Mouse (Mus musculus) heart, postnatal 0 days (tissue): Measurements from ENCODE around the gene Wrb. TPM values are rescaled to one million over a fixed set of nuclear protein-coding genes. Genes with fewer than 3 reads are reported as not detected.
"Not testable (repeated sequence)": the region's sequence is repeated elsewhere in the genome, so short reads cannot be mapped to it uniquely, and the experiment has no call there.

Experiments
- ATAC-seq: fragments of 200-750 bp; cut with Nextera tagmentation; 2 replicates; pipeline ENCODE4 v1.8.0; 2017; ENCODE audit warnings: low read depth, moderate number of reproducible peaks, moderate library complexity; ENCODE audit not compliant: insufficient read depth
- DNase-seq: peaks from one replicate; pipeline ENCODE4 v3.0.0-alpha.2; 2016; ENCODE audit warnings: low spot score
- H3K27ac ChIP-seq: fragments of 300-500 bp; sonication (generic); 2 replicates; pipeline ENCODE4 v1.5.1; 2014; ENCODE audit warnings: low read depth, mild to moderate bottlenecking
- H3K27me3 ChIP-seq: fragments of 300-500 bp; sonication (generic); 2 replicates; pipeline ENCODE4 v1.6.1; 2014; ENCODE audit warnings: low read length, mixed read lengths; ENCODE audit not compliant: control insufficient read depth, insufficient read depth
- H3K36me3 ChIP-seq: fragments of 300-500 bp; sonication (generic); replicated peaks from 2 replicates; pipeline ENCODE4 v1.6.1; 2014; ENCODE audit warnings: low read length, mixed read lengths; ENCODE audit not compliant: control insufficient read depth, insufficient read depth
- H3K4me1 ChIP-seq: fragments of 300-500 bp; sonication (generic); 2 replicates; pipeline ENCODE4 v1.6.1; 2014; ENCODE audit warnings: antibody characterized with exemption; ENCODE audit not compliant: control insufficient read depth, insufficient read depth
- H3K4me2 ChIP-seq: fragments of 300-500 bp; sonication (generic); 2 replicates; pipeline ENCODE4 v1.6.1; 2014; ENCODE audit warnings: low read depth, mild to moderate bottlenecking, low read length, moderate library complexity
- H3K4me3 ChIP-seq: fragments of 300-500 bp; sonication (generic); 2 replicates; pipeline ENCODE4 v1.5.1; 2014; ENCODE audit warnings: low read depth, low read length
- H3K9ac ChIP-seq: fragments of 300-500 bp; sonication (generic); replicated peaks from 2 replicates; pipeline ENCODE4 v1.6.1; 2014; ENCODE audit warnings: low read depth, low read length, mixed read lengths
- H3K9me3 ChIP-seq: fragments of 300-500 bp; sonication (generic); replicated peaks from 2 replicates; pipeline ENCODE4 v1.6.1; 2016; ENCODE audit warnings: low read length; ENCODE audit not compliant: control insufficient read depth
- CTCF ChIP-seq: IDR thresholded peaks from 2 replicates; pipeline ENCODE4 v1.5.1; 2016; ENCODE audit warnings: antibody characterized with exemption, control low read depth, low read depth
- EP300 ChIP-seq: IDR thresholded peaks from 2 replicates; pipeline ENCODE4 v1.6.1; 2016; ENCODE audit warnings: antibody characterized with exemption, low read depth
- WGBS: fragments of 180-500 bp; shearing (Covaris S2); extraction: QIAGEN DNeasy Blood & Tissue Kit; methylation state at CpG from one replicate; pipeline ENCODE4 v1.1.7; 2014; 5-methylcytosine and 5-hydroxymethylcytosine counted together
- polyA plus RNA-seq: library from polyadenylated mRNA; unstranded; fragments of >200 nt; fragmentation: Nextera tagmentation; extraction: Ambion mirVana; gene quantifications from 2 replicates; pipeline ENCODE4 v1.2.1, GENCODE M21; 2015
- total RNA-seq: library from RNA; depleted of rRNA; stranded (reverse); fragments of >200 nt; gene quantifications from 2 replicates; pipeline ENCODE4 v1.2.3, GENCODE M21; 2014; ENCODE audit warnings: low replicate concordance; rRNA removed

The Wrb gene
- total RNA-seq (38.3 and 54.7 TPM in 2 replicates), polyA plus RNA-seq (28.4 and 28.9 TPM in 2 replicates)

- under 1% methylated on average over 67 of the region's 68 CpGs for WGBS
- H3K4me1 ChIP-seq, result peaks cover 15% of the 10 kb centered on the region; the same call in 1 of the 2 replicates
- H3K27ac ChIP-seq, result peak within 1 kb of the TSS; percentile 2; the same call in 1 of the 2 replicates
- peak; percentile 97 for TF ChIP-seq CTCF
- no peak for TF ChIP-seq EP300
- DNase-seq, result peak; percentile 99
- H3K4me3 ChIP-seq, result peak within 1 kb of the TSS; percentile 67
- H3K9me3 ChIP-seq, result no peaks in the 10 kb centered on the region
- no peaks in the 10 kb centered on the region for H3K36me3 ChIP-seq
- peak within 1 kb of the TSS; percentile 94 for H3K4me2 ChIP-seq
- H3K9ac ChIP-seq, result peak within 1 kb of the TSS; percentile 61
- H3K27me3 ChIP-seq, result no peaks in the 10 kb centered on the region
- ATAC-seq, result peak; percentile 99
These were observed at the start of gene Wrb for GRCm38 (mm10) chr16:96145110-96145800. Gene Wrb (plus strand): TSS chr16:96145407.

GRCm38 (mm10) chr16:96095966-96096365, 49.2 kb upstream of the Wrb start:
- H3K27me3 ChIP-seq, result no peaks in the 10 kb centered on the region
- DNase-seq, result no peak
- H3K4me3 ChIP-seq, result no peak overlapping the region
- 77% methylated on average over 5 of the region's 5 CpGs for WGBS
- H3K9ac ChIP-seq, result no peak overlapping the region
- H3K27ac ChIP-seq, result no peak overlapping the region
- no peaks in the 10 kb centered on the region for H3K9me3 ChIP-seq
- no peaks in the 10 kb centered on the region for H3K36me3 ChIP-seq
- ATAC-seq, result no peak
- H3K4me2 ChIP-seq, result no peak overlapping the region
- H3K4me1 ChIP-seq, result no peaks in the 10 kb centered on the region
- no peak for TF ChIP-seq CTCF
- TF ChIP-seq EP300, result no peak

GRCm38 (mm10) chr16:96097811-96098210, 47.4 kb upstream of the Wrb start:
- not testable (repeated sequence) for H3K27me3 ChIP-seq, H3K36me3 ChIP-seq, H3K4me1 ChIP-seq, DNase-seq, H3K27ac ChIP-seq, H3K9ac ChIP-seq, ATAC-seq, H3K4me2 ChIP-seq, H3K9me3 ChIP-seq, H3K4me3 ChIP-seq

GRCm38 (mm10) chr16:96103036-96103435, 42.2 kb upstream of the Wrb start:
- no peak overlapping the region for H3K4me2 ChIP-seq
- H3K36me3 ChIP-seq, result no peaks in the 10 kb centered on the region
- H3K27me3 ChIP-seq, result no peaks in the 10 kb centered on the region
- TF ChIP-seq CTCF (peak; percentile 52), EP300 (no peak)
- H3K9ac ChIP-seq, result no peak overlapping the region
- DNase-seq (peak; percentile 60), ATAC-seq (no peak)
- H3K4me3 ChIP-seq, result no peak overlapping the region
- H3K4me1 ChIP-seq, result no peaks in the 10 kb centered on the region
- no peak overlapping the region for H3K27ac ChIP-seq
- H3K9me3 ChIP-seq, result no peaks in the 10 kb centered on the region
- 46% methylated on average over 2 of the region's 2 CpGs for WGBS

GRCm38 (mm10) chr16:96109673-96110072, 35.5 kb upstream of the Wrb start:
- TF ChIP-seq CTCF, result no peak
- TF ChIP-seq EP300, result no peak
- H3K4me1 ChIP-seq, result 0 out of 2 replicates have a peak, but pooled peaks cover 6% of the 10 kb centered on the region
- no peak overlapping the region for H3K4me3 ChIP-seq
- no peaks in the 10 kb centered on the region for H3K9me3 ChIP-seq
- no peak overlapping the region for H3K4me2 ChIP-seq
- no peaks in the 10 kb centered on the region for H3K36me3 ChIP-seq
- no peak for ATAC-seq
- 62% methylated on average over 4 of the region's 4 CpGs for whole genome bisulfite sequencing
- no peak for DNase-seq
- H3K27me3 ChIP-seq, result no peaks in the 10 kb centered on the region
- H3K9ac ChIP-seq, result no peak overlapping the region
- H3K27ac ChIP-seq, result no peak overlapping the region
